Mouse (Mus musculus) hindbrain, postnatal 0 days (tissue): ENCODE measurements around the gene Ano4. TPM values are rescaled to one million over a fixed set of nuclear protein-coding genes. Genes with fewer than 3 reads are reported as not detected.

Experiments used
- ATAC-seq: fragments of 200-750 bp; cut with Nextera tagmentation; 2 replicates; pipeline ENCODE4 v1.8.0; 2017; ENCODE audit warnings: mild to moderate bottlenecking, moderate TSS enrichment, moderate library complexity
- DNase-seq: peaks from one replicate; pipeline ENCODE4 v3.0.0-alpha.2; 2015; ENCODE audit warnings: low spot score
- H3K27ac ChIP-seq: fragments of 300-500 bp; sonication (generic); 2 replicates; pipeline ENCODE4 v1.5.1; 2014; ENCODE audit warnings: mild to moderate bottlenecking
- H3K27me3 ChIP-seq: fragments of 300-500 bp; sonication (generic); 2 replicates; pipeline ENCODE4 v1.6.1; 2014; ENCODE audit warnings: low read length, mixed read lengths; ENCODE audit not compliant: insufficient read depth
- H3K36me3 ChIP-seq: fragments of 300-500 bp; sonication (generic); 2 replicates; pipeline ENCODE4 v1.6.1; 2014; ENCODE audit warnings: low read length, mixed read lengths; ENCODE audit not compliant: insufficient read depth
- H3K4me1 ChIP-seq: fragments of 300-500 bp; sonication (generic); 2 replicates; pipeline ENCODE4 v1.6.1; 2014; ENCODE audit warnings: antibody characterized with exemption, low read length, mixed read lengths; ENCODE audit not compliant: insufficient read depth
- H3K4me2 ChIP-seq: fragments of 300-500 bp; sonication (generic); 2 replicates; pipeline ENCODE4 v1.6.1; 2014; ENCODE audit warnings: low read depth, mild to moderate bottlenecking, low read length, moderate library complexity, mixed read lengths
- H3K4me3 ChIP-seq: fragments of 300-500 bp; sonication (generic); 2 replicates; pipeline ENCODE4 v1.5.1; 2014; ENCODE audit warnings: low read length
- H3K9ac ChIP-seq: fragments of 300-500 bp; sonication (generic); replicated peaks from 2 replicates; pipeline ENCODE4 v1.6.1; 2014; ENCODE audit warnings: mild to moderate bottlenecking, low read length, moderate library complexity, mixed read lengths
- H3K9me3 ChIP-seq: fragments of 300-500 bp; sonication (generic); 2 replicates; pipeline ENCODE4 v1.6.1; 2016; ENCODE audit warnings: low read length, mixed read lengths
- CTCF ChIP-seq: IDR thresholded peaks from 2 replicates; pipeline ENCODE4 v1.5.1; 2016; ENCODE audit warnings: antibody characterized with exemption, control low read depth, low read depth
- WGBS: fragments of 180-500 bp; shearing (Covaris S2); extraction: QIAGEN DNeasy Blood & Tissue Kit; methylation state at CpG from one replicate; pipeline ENCODE4 v1.1.7; 2014; 5-methylcytosine and 5-hydroxymethylcytosine counted together
- polyA plus RNA-seq: library from polyadenylated mRNA; unstranded; fragments of >200 nt; fragmentation: Nextera tagmentation; extraction: Ambion mirVana; gene quantifications from 2 replicates; pipeline ENCODE4 v1.2.1, GENCODE M21; 2015
- total RNA-seq: library from RNA; depleted of rRNA; stranded (reverse); fragments of >200 nt; gene quantifications from 2 replicates; pipeline ENCODE4 v1.2.3, GENCODE M21; 2014

Ano4 gene
- total and polyA plus RNA-seq, 2 experiments from 2014 or later, result 7.0 to 11.4 TPM

- Histone ChIP-seq H3K4me1 (no peaks in the 10 kb centered on the region), H3K4me2 (no peak overlapping the region), H3K9ac (no peak overlapping the region), H3K36me3 (no peaks in the 10 kb centered on the region), H3K27me3 (no peaks in the 10 kb centered on the region), H3K4me3 (no peak overlapping the region), H3K9me3 (no peaks in the 10 kb centered on the region), H3K27ac (no peak overlapping the region)
- peak; percentile 44 for TF ChIP-seq CTCF
- WGBS, result 33% methylated on average over 8 of the region's 8 CpGs
- DNase-seq (peak; percentile 16), ATAC-seq (no peak)
Measured at GRCm38 (mm10) chr10:88983444-88983843, 361.1 kb downstream of the Ano4 start.

DNA sequence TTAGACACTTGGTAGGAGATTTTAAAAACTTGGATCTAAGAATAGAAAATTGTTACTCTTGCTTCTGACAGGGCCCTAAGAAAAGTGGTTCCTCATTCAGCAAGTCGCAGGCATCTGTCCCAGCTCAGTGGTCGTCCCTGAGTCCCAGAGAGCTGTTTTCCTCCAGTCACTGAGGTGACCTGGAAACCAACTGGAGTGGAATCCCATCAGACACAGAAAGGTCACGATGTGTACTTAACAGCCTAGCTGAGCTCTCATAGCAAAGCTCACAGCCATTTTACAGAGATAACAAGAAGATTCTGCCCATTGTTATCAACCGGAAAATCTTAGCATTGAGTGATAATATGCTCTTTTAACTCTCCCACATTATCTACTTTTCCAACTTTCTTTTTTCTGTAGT is 365.1 kb downstream of the Ano4 start:
- DNase-seq, result no peak
- TF ChIP-seq CTCF, result no peak
- no peak overlapping the region for H3K4me2 ChIP-seq
- no peaks in the 10 kb centered on the region for H3K36me3 ChIP-seq
- H3K9ac ChIP-seq, result no peak overlapping the region
- ATAC-seq, result no peak
- H3K27me3 ChIP-seq, result no peaks in the 10 kb centered on the region
- H3K4me3 ChIP-seq, result no peak overlapping the region
- no peak overlapping the region for H3K27ac ChIP-seq
- no peaks in the 10 kb centered on the region for H3K4me1 ChIP-seq
- H3K9me3 ChIP-seq, result no peaks in the 10 kb centered on the region
- WGBS, result 58% methylated on average over 4 of the region's 4 CpGs

DNA sequence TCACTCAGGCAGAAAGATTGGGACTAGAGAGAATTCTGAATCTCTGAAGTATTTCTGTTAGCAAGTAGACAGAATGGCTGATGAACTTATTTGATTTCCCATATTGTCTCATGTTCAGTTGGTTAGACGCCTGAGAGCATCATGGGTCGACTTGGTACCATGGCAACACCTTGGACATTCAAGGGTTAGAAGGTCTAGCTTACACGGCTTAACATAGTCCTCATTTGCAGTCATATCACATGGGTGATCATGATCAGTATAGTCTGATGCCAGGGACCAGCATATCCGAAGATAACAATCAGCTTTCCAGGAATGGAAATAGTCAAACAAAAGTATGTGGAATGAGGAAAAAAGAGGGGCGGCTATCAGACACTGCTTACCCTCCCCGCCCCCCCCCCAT is 365.6 kb downstream of the Ano4 start:
- DNase-seq (no peak), ATAC-seq (no peak)
- H3K4me2 ChIP-seq, result no peak overlapping the region
- no peak overlapping the region for H3K9ac ChIP-seq
- H3K27ac ChIP-seq, result no peak overlapping the region
- H3K27me3 ChIP-seq, result no peaks in the 10 kb centered on the region
- 57% methylated on average over 6 of the region's 6 CpGs for WGBS
- H3K4me1 ChIP-seq, result no peaks in the 10 kb centered on the region
- no peaks in the 10 kb centered on the region for H3K9me3 ChIP-seq
- TF ChIP-seq CTCF, result no peak
- no peaks in the 10 kb centered on the region for H3K36me3 ChIP-seq
- no peak overlapping the region for H3K4me3 ChIP-seq

DNA sequence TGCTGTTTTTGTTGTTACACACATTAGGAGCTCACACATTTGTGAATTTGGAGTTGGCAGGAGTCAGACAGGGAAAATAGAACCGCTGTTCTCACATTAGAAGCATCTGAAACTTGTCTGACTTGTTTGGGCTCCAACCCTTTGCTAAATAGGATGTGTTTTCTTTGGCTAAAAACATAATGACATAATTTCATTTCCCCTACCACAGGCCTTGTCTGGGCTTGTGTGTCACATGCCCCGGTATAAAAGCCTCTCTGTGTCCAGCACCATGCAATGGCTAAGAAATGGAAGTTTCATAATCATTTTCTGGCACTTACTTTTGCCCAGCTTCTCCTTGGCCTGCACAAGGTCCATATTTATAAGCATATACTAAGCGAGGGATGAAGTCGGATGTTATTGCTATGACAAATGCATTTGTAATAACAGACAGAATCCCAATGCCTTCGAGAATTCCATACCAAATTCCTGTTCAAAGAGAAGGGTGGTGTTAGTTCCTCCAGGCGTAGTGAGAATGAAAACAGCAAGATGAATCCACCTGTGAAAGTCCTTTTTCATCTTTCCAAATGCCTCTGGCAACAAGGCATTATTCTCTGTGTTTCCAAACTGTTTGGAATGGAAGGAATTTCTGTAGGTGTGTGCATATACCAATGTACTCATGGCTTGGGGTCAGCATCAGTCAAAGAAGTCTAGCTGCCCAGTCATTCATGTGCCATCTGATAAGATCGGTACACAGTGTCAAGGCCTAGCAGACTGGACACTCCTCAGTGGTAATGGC is 373.4 kb downstream of the Ano4 start:
- no peak for TF ChIP-seq CTCF
- no peak overlapping the region for H3K27ac ChIP-seq

DNA sequence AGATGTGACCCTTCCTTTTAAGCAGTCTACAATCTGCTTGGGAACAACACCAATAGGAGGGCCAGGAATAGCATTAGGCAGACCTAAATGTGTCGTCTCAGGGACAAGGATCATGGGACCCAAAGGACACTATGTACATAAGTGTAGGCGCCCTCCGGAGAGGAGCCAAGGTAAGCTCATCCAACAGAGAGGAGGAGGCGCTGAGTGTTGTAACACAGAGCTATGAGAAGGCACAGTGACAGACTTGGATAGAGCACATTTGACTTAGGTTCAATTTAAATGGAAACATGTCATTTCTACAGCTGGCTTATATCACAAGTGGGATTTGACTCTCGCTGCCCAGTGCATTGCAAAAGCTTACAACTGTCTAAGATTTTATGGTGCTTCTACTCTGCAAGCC is 376.0 kb downstream of the Ano4 start:
- no peaks in the 10 kb centered on the region for H3K9me3 ChIP-seq
- WGBS, result 92% methylated on average over 5 of the region's 5 CpGs
- no peak for DNase-seq

More for the DNA sequence above, 373.4 kb downstream of the Ano4 start:
- Histone ChIP-seq H3K9ac (no peak overlapping the region), H3K27me3 (no peaks in the 10 kb centered on the region), H3K4me3 (no peak overlapping the region), H3K9me3 (no peaks in the 10 kb centered on the region), H3K36me3 (no peaks in the 10 kb centered on the region), H3K4me2 (no peak overlapping the region), H3K4me1 (no peaks in the 10 kb centered on the region)
- WGBS, result 86% methylated on average over 7 of the region's 7 CpGs
- DNase-seq (no peak), ATAC-seq (no peak)

GRCm38 (mm10) chr10:88960791-88961190 is 383.8 kb downstream of the Ano4 start:
- ATAC-seq, result no peak
- Histone ChIP-seq H3K27me3 (no peaks in the 10 kb centered on the region), H3K9me3 (no peaks in the 10 kb centered on the region), H3K4me2 (no peak overlapping the region), H3K4me3 (no peak overlapping the region), H3K36me3 (no peaks in the 10 kb centered on the region), H3K27ac (no peak overlapping the region), H3K4me1 (no peaks in the 10 kb centered on the region), H3K9ac (no peak overlapping the region)
- DNase-seq, result no peak
- no peak for TF ChIP-seq CTCF
- 83% methylated on average over 5 of the region's 5 CpGs for WGBS

More for the DNA sequence above, 376.0 kb downstream of the Ano4 start:
- TF ChIP-seq CTCF, result no peak
- H3K36me3 ChIP-seq, result no peaks in the 10 kb centered on the region
- no peaks in the 10 kb centered on the region for H3K27me3 ChIP-seq
- H3K9ac ChIP-seq, result no peak overlapping the region
- H3K4me3 ChIP-seq, result no peak overlapping the region
- no peak overlapping the region for H3K4me2 ChIP-seq
- no peak for ATAC-seq
- H3K4me1 ChIP-seq, result no peaks in the 10 kb centered on the region
- H3K27ac ChIP-seq, result no peak overlapping the region

DNA sequence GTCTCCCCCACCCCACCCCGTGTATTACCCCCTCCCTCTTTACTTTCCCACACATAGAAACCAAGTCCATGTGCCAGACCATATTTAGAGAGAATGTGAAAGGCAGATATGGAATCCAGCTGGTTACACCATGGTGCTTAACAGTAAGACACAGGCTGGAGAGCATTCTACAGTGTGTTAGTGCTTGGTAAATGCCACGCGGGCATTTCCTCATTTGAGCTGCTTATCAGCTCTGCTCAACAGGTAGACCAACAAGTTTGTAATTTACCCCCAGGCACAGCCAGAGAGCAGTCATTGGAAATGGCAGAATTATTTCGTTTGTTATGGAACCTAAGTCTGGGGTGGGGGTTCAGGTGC is 394.3 kb downstream of the Ano4 start:
- no peak overlapping the region for H3K4me3 ChIP-seq
- no peak for TF ChIP-seq CTCF
- no peaks in the 10 kb centered on the region for H3K4me1 ChIP-seq
- DNase-seq (no peak), ATAC-seq (no peak)
- 86% methylated on average over 4 of the region's 4 CpGs for WGBS
- H3K27me3 ChIP-seq, result no peaks in the 10 kb centered on the region
- H3K4me2 ChIP-seq, result no peak overlapping the region
- no peak overlapping the region for H3K9ac ChIP-seq
- no peaks in the 10 kb centered on the region for H3K9me3 ChIP-seq
- no peak overlapping the region for H3K27ac ChIP-seq
- H3K36me3 ChIP-seq, result no peaks in the 10 kb centered on the region
